Mouse (Mus musculus): ENCODE measurements around the gene 9430015G10Rik.

Gene 9430015G10Rik

DNA sequence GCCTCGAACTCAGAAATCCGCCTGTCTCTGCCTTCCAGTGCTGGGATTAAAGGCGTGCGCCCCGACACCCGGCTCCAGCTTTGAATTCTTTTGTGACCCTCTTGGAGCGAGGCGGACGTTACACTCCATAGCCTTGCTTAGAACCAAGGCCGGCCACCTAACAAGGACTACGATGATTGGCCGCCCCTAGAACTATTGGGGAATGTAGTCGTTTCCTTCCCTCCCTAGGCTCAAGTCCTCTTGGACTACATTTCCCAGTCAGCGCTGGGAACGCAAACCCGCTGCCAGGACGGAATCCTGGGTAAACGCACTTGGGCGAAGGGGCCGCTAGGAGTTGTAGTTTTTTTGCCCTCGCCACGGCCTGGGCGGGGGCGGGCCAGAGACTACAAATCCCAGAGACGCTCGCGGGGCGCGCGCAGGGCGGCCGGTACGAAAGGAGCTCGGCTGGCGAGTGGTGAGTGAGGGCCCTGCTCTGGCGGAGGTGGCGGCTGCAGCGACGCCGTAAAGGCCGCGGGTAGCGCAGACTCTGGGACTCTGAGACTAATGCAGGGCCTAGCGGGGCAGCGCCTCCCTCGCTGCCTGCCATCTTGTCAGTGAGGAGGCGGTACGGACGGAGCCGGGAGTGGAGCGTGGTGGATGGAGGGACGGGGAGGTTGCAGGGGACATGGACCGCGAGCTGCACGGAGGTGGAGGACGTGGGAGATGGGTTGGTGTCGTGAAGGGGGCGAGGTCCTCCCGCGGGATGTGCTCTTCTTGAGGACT lies at the start of gene 9430015G10Rik:
TSS of gene 9430015G10Rik (plus strand) at position 413 of the 762 bp plus-strand sequence.
- DNase-seq (ENCODE audit: low spot score in 2 of 2) = peak; percentile 93 to 97

- DNase-seq (ENCODE audit: low spot score in 2 of 2) = no peak
Measured at GRCm38 (mm10) chr4:156063861-156064509, 45.8 kb upstream of the 9430015G10Rik start.

GRCm38 (mm10) chr4:156064510-156064897 lies 45.3 kb upstream of the 9430015G10Rik start:
- no peak for DNase-seq (ENCODE audit: low spot score in 2 of 2)

- no peak for DNase-seq (ENCODE audit: low spot score in 2 of 2)
Measured at GRCm38 (mm10) chr4:156065156-156065894, 44.5 kb upstream of the 9430015G10Rik start.

DNA sequence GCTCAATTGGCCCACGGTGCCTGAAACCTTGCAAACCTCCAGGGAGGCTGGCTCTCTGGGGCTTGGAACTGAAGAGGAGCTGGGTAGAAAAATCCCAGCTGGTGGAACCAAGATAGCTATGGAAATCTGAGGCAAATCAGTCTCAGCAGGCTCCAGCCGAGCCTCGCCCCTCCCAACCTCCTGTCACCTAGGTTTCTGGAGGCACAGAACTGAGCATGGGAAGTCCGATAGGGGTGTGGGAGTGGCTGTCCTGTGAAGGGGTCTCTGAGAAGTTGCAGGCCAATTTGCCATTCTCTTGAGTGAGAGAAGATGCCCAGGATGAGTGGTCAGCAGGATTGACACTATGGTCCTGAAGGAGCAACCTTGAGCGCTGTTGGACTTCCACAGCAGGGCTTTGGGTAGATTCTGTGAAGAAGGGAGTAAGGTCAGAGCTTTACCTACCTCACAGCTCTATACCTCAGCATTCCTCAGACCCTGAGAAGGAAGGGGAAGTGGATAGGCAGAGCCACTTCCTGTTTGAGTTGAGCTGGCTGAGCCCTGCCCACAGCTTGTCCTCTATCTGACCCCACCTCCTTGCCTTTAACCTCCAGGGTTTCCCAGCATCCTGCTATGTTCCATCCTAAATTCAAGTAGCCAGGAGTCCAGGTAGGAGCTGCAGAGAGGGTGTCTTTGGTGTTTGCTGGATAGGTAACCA lies 42.4 kb upstream of the 9430015G10Rik start:
- DNase-seq (ENCODE audit: low spot score in 2 of 2) = peak in 1 of 2 experiments; percentile 4

GRCm38 (mm10) chr4:156069701-156070100 lies 40.1 kb upstream of the 9430015G10Rik start:
- DNase-seq (ENCODE audit: low spot score in 2 of 2) = no peak

- peak in 1 of 2 experiments; percentile 39 for DNase-seq (ENCODE audit: low spot score in 2 of 2)
Measured at GRCm38 (mm10) chr4:156070276-156070675, 39.5 kb upstream of the 9430015G10Rik start.

GRCm38 (mm10) chr4:156070716-156071115 lies 39.1 kb upstream of the 9430015G10Rik start:
- peak in 1 of 2 experiments; percentile 29 for DNase-seq (ENCODE audit: low spot score in 2 of 2)

- DNase-seq (ENCODE audit: low spot score in 2 of 2) = no peak
Measured at GRCm38 (mm10) chr4:156076911-156077382, 32.8 kb upstream of the 9430015G10Rik start.

DNA sequence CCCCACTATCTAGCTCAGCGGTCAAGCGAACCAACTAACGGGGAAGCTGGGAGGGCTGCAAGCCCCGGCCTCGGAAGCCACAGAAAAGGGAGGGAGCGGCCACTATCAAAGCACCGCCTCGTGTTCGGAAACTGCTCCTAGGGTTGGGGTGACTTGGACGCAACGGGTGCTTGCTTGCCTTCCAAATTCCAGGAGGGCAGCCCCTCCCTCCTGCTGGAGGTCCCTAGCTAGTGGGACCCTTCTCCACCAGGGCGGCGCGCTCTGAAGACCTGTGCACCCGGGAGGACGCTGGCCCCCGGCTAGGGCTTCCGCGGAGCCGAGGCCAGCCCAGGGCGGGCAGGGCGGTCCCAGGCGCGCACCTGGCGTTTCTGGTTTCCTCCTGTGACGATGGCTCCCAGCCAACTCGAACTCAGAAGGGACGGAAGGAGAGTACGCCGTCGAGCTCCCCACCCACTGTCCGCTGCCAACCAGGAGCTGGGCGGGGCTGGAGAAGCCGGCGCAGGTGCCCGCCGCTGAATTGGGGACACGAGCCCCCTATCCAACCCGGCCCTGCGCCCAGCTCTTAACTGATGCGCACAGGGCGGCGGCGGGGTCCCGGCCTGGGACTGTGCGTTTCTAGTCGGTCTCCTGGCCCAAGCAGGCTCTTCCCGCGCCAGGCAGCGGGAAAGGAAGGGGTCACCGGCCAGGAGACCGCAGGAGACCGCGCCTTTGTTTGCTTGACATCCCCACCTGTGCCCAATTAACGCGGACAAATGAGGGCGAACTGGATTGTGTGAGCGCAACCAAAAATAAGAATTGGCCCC lies 32.1 kb upstream of the 9430015G10Rik start:
- DNase-seq (ENCODE audit: low spot score in 2 of 2) = peak; percentile 36 to 66

DNA sequence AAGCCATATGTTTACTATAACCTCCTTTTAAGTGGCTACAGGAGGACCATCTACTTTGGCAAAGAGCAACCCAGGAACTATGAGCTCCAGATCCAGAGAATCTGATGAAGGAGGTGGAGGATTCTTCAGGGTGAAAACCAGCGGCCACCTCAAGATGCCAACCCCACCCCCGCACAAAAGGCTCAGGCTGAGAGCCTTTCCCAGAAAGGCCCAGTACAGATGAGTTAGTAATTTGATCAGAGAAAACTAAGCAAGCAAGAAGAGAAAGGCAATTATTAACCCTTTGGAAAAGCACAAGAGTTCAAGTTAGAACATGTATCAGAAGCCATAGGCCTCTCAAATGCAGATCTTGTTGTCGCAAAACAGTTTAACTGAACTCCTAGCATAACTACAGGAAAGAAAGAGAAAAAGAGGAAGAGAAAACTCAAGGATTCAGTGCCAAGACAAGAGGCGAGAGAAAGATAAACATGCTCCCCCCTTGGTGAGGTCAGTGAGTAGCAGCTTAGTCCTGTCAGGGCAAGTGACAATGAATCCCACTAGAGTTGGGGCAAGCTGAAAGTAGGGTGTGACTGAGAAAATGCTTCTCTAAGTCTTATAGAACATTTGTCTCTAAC lies 27.1 kb upstream of the 9430015G10Rik start:
- DNase-seq (ENCODE audit: low spot score in 2 of 2) = no peak

- DNase-seq (ENCODE audit: low spot score in 2 of 2) = no peak
Measured at GRCm38 (mm10) chr4:156083348-156083747, 26.4 kb upstream of the 9430015G10Rik start.

- no peak for DNase-seq (ENCODE audit: low spot score in 2 of 2)
Measured at GRCm38 (mm10) chr4:156084096-156084879, 25.5 kb upstream of the 9430015G10Rik start.

- no peak for DNase-seq (ENCODE audit: low spot score in 2 of 2)
Measured at GRCm38 (mm10) chr4:156085256-156085655, 24.5 kb upstream of the 9430015G10Rik start.

GRCm38 (mm10) chr4:156087398-156088087 lies 22.2 kb upstream of the 9430015G10Rik start:
- DNase-seq (ENCODE audit: low spot score in 2 of 2) = no peak

DNA sequence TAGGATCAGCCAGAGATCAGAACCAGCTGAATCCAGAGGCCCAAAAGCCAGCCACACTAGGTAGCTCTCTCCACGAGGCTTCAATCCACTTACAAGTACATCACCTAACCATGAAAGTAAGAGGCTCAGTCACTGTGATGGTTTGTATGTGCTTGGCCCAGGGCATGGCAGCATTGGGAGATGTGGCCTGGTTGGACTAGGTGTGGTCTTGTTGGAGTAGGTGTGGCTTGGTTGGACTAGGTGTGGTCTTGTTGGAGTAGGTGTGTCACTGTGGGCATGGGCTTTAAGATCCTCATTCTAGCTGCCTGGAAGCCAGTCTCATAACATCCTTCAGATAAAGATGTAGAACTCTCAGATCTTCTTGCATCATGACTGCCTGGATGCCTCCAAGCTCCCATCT lies 18.5 kb upstream of the 9430015G10Rik start:
- no peak for DNase-seq (ENCODE audit: low spot score in 2 of 2)

GRCm38 (mm10) chr4:156092765-156093164 lies 17.0 kb upstream of the 9430015G10Rik start:
- no peak for DNase-seq (ENCODE audit: low spot score in 2 of 2)

DNA sequence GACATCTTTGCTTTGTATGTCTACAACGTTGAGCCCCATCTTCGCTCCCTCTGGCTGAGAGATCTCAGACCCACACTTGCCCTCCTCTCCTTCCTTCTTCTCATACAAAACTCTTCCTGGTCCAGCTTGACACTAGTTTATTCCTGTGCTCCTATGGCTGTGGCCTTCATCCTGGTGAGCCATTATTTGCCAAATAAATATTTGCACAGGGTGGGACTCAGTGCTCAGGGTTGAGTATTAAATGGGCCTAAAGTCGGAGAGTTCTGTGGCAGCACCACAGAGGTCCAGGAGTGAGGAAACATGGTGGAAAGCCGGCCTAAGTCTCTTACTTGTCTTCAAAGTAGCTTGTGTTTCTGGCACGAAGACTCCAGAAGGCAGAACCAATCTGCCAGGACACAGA lies 16.0 kb upstream of the 9430015G10Rik start:
- no peak for DNase-seq (ENCODE audit: low spot score in 2 of 2)

DNA sequence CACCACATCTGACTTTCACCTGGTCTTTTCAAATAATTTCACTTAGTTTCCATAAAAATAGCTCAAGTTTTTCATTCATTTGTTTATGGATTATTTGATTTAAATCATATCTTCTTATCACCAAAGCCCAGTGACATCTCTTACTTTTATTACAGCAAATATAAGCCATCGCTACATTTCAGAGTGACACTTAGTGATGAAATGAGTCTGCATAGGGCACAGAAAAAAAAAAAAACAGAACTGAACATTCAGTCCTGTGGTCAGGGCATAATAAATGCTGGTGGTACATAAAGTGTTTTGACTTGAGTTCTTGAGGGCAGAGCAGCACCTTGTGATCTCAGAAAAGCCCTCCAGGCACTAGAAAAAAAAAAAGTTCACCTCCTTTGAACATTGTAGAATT lies 13.6 kb upstream of the 9430015G10Rik start:
- DNase-seq (ENCODE audit: low spot score in 2 of 2) = no peak

Measured in spleen, postnatal 10 days (tissue).